Mouse (Mus musculus) right cerebral cortex, postnatal 10 days (tissue): ENCODE data around the gene Unc5b.

Source experiments
- DNase-seq, 2 experiments: peaks; one replicate each; pipeline ENCODE4 v3.0.0; 2021; ENCODE audit warnings: low spot score in 2 of 2

Gene Unc5b

GRCm38 (mm10) chr10:60723345-60723744 is 108.0 kb downstream of the Unc5b start:
- no peak for DNase-seq

DNA sequence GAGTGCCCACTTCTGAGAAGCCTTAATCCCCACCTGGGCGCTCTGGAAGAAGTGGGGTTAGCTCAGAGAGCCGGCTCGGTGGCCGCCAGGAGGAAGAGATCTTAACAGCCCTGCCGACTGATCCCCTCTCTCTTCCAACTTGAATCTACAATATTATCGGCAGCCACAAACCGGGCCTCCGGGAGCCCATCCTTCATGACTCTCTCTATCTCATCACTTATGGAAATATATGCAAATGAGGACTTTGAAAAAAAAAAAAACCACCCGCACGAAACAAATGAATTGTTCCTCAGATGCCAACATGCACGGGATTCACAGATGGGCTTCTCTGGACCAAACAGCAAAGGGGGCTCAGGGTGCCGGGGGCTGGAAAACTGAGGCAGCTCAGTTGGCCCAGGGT is 109.7 kb downstream of the Unc5b start:
- DNase-seq: no peak

DNA sequence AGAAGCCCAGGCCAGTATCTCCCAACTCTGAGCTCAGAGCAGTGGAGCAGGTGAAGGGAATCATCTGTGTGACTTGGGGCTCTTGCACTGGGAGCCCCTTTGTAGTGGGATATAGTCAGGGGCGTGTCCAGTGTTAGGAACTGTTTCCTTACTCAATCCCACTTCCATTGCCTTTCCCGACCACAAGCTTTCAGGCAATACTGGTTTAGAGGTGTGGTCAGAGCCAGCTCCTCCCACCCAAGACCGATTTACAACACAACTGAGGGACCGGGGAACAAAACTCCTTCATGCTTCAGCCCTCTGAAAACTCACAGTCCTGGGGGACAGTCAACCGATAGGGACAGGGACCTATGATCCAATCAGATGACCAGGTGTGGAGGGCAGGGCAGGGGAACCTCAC is 110.9 kb downstream of the Unc5b start:
- no peak for DNase-seq

DNA sequence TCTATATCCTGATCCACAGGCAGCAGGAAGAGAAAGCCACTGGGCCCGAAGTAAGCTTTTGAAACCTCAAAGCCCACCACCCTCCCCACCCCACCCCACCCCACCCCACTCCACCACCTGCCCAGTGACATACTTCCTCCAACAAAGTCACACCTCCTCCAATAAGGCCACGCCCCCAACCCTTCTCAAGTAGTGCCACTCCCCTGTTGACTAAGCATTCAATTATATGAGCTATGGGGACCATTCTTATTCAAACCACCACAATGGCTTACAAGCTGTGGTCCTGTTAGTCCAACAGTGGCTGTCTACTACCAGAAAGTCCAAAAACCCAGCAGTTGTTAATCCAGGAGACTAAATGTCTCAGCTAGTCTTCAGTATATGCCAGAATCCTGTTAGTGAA is 112.9 kb downstream of the Unc5b start:
- no peak for DNase-seq

- no peak for DNase-seq
Measured at GRCm38 (mm10) chr10:60716449-60716848, 114.9 kb downstream of the Unc5b start.
